Mouse (Mus musculus) embryonic facial prominence, embryonic 14.5 days (tissue): Measurements from ENCODE around the gene Shroom3. TPM values are rescaled to one million over a fixed set of nuclear protein-coding genes. Genes with fewer than 3 reads are reported as not detected.
A peak's percentile ranks its signal among the peaks of the same experiment; 100 is the strongest.

Source experiments
- ATAC-seq: fragments of 200-750 bp; cut with Nextera tagmentation; 2 replicates; pipeline ENCODE4 v1.8.0; 2017; ENCODE audit warnings: low read depth, moderate number of reproducible peaks, moderate TSS enrichment
- DNase-seq: peaks from one replicate; pipeline ENCODE4 v3.0.0-alpha.2; 2015; ENCODE audit warnings: low spot score
- H3K27ac ChIP-seq: fragments of 300-500 bp; sonication (generic); replicated peaks from 2 replicates; pipeline ENCODE4 v1.5.1; 2014; ENCODE audit warnings: low read depth, mild to moderate bottlenecking, low read length, moderate library complexity
- H3K27me3 ChIP-seq: fragments of 300-500 bp; sonication (generic); replicated peaks from 2 replicates; pipeline ENCODE4 v1.6.1; 2014; ENCODE audit warnings: low read length; ENCODE audit not compliant: control insufficient read depth, insufficient read depth
- H3K36me3 ChIP-seq: fragments of 300-500 bp; sonication (generic); 2 replicates; pipeline ENCODE4 v1.6.1; 2014; ENCODE audit warnings: low read length, mixed read lengths; ENCODE audit not compliant: control insufficient read depth, insufficient read depth
- H3K4me1 ChIP-seq: fragments of 300-500 bp; sonication (generic); 2 replicates; pipeline ENCODE4 v1.6.1; 2014; ENCODE audit warnings: antibody characterized with exemption, low read length; ENCODE audit not compliant: control insufficient read depth, insufficient read depth
- H3K4me2 ChIP-seq: fragments of 300-500 bp; sonication (generic); 2 replicates; pipeline ENCODE4 v1.6.1; 2014; ENCODE audit warnings: low read depth, mild to moderate bottlenecking, low read length, moderate library complexity, mixed read lengths
- H3K4me3 ChIP-seq: fragments of 300-500 bp; sonication (generic); 2 replicates; pipeline ENCODE4 v1.5.1; 2014; ENCODE audit warnings: low read depth, mild to moderate bottlenecking, low read length
- H3K9ac ChIP-seq: fragments of 300-500 bp; sonication (generic); 2 replicates; pipeline ENCODE4 v1.6.1; 2014; ENCODE audit warnings: low read depth, mild to moderate bottlenecking, low read length, moderate library complexity, mixed read lengths
- H3K9me3 ChIP-seq: fragments of 300-500 bp; sonication (generic); 2 replicates; pipeline ENCODE4 v1.6.1; 2016; ENCODE audit warnings: low read length; ENCODE audit not compliant: control insufficient read depth
- WGBS: fragments of 180-500 bp; shearing (Covaris S2); extraction: QIAGEN DNeasy Blood & Tissue Kit; methylation state at CpG from one replicate; pipeline ENCODE4 v1.1.7; 2014; 5-methylcytosine and 5-hydroxymethylcytosine counted together
- polyA plus RNA-seq: library from polyadenylated mRNA; unstranded; fragments of >200 nt; fragmentation: Nextera tagmentation; extraction: Ambion mirVana; gene quantifications from 2 replicates; pipeline ENCODE4 v1.2.1, GENCODE M21; 2014

Shroom3 gene
- polyA plus RNA-seq, 1 experiment from 2014 or later, result 3.4 TPM

- WGBS, result 75% methylated on average over 3 of the region's 3 CpGs
- no peak overlapping the region for H3K27ac ChIP-seq
- H3K4me1 ChIP-seq, result no peaks in the 10 kb centered on the region
- H3K9ac ChIP-seq, result no peak overlapping the region
- DNase-seq, result no peak
- no peaks in the 10 kb centered on the region for H3K9me3 ChIP-seq
- H3K4me3 ChIP-seq, result no peak overlapping the region
- no peaks in the 10 kb centered on the region for H3K27me3 ChIP-seq
- ATAC-seq, result no peak
- no peaks in the 10 kb centered on the region for H3K36me3 ChIP-seq
- H3K4me2 ChIP-seq, result no peak overlapping the region
Observed at GRCm38 (mm10) chr5:92718856-92719255, 35.6 kb downstream of the Shroom3 start.

- DNase-seq (no peak), ATAC-seq (no peak)
- H3K9ac ChIP-seq, result no peak overlapping the region
- 93% methylated on average over 8 of the region's 8 CpGs for WGBS
- H3K4me3 ChIP-seq, result no peak overlapping the region
- H3K36me3 ChIP-seq, result no peaks in the 10 kb centered on the region
- H3K4me1 ChIP-seq, result no peaks in the 10 kb centered on the region
- no peak overlapping the region for H3K4me2 ChIP-seq
- H3K9me3 ChIP-seq, result no peaks in the 10 kb centered on the region
- H3K27ac ChIP-seq, result no peak overlapping the region
- no peaks in the 10 kb centered on the region for H3K27me3 ChIP-seq
Observed at GRCm38 (mm10) chr5:92721610-92722009, 38.4 kb downstream of the Shroom3 start.

GRCm38 (mm10) chr5:92725935-92726334 is 42.7 kb downstream of the Shroom3 start:
- H3K27me3 ChIP-seq, result no peaks in the 10 kb centered on the region
- ATAC-seq, result no peak
- DNase-seq, result peak; percentile 89
- no peak overlapping the region for H3K4me2 ChIP-seq
- H3K9me3 ChIP-seq, result no peaks in the 10 kb centered on the region
- H3K9ac ChIP-seq, result no peak overlapping the region
- H3K4me1 ChIP-seq, result 0 out of 2 replicates have a peak, but pooled peaks cover 4% of the 10 kb centered on the region
- H3K36me3 ChIP-seq, result no peaks in the 10 kb centered on the region
- no peak overlapping the region for H3K27ac ChIP-seq
- H3K4me3 ChIP-seq, result no peak overlapping the region
- WGBS, result 27% methylated on average over 6 of the region's 6 CpGs

- Histone ChIP-seq H3K36me3 (no peaks in the 10 kb centered on the region), H3K4me3 (no peak overlapping the region), H3K9ac (no peak overlapping the region), H3K4me1 (0 out of 2 replicates have a peak, but pooled peaks cover 4% of the 10 kb centered on the region), H3K9me3 (no peaks in the 10 kb centered on the region), H3K4me2 (no peak overlapping the region), H3K27ac (no peak overlapping the region), H3K27me3 (no peaks in the 10 kb centered on the region)
- ATAC-seq, result no peak; the same call in 1 of the 2 replicates
- WGBS, result 37% methylated on average over 5 of the region's 5 CpGs
- peak; percentile 86 for DNase-seq
Observed at GRCm38 (mm10) chr5:92728252-92728828, 45.1 kb downstream of the Shroom3 start.

- Histone ChIP-seq H3K4me3 (no peak overlapping the region), H3K4me1 (0 out of 2 replicates have a peak, but pooled peaks cover 4% of the 10 kb centered on the region), H3K27ac (no peak overlapping the region), H3K4me2 (no peak overlapping the region), H3K9ac (no peak overlapping the region), H3K27me3 (no peaks in the 10 kb centered on the region), H3K36me3 (no peaks in the 10 kb centered on the region), H3K9me3 (no peaks in the 10 kb centered on the region)
- ATAC-seq, result no peak
- DNase-seq, result no peak
- 44% methylated on average over 6 of the region's 6 CpGs for WGBS
Observed at GRCm38 (mm10) chr5:92729221-92729620, 46.0 kb downstream of the Shroom3 start.

- Histone ChIP-seq H3K9me3 (no peaks in the 10 kb centered on the region), H3K36me3 (no peaks in the 10 kb centered on the region), H3K4me2 (no peak overlapping the region), H3K27me3 (no peaks in the 10 kb centered on the region), H3K4me3 (no peak overlapping the region), H3K27ac (no peak overlapping the region), H3K4me1 (no peaks in the 10 kb centered on the region), H3K9ac (no peak overlapping the region)
- DNase-seq, result no peak
- WGBS, result 76% methylated on average over 3 of the region's 3 CpGs
- ATAC-seq, result no peak
Observed at GRCm38 (mm10) chr5:92741802-92742201, 58.6 kb downstream of the Shroom3 start.

GRCm38 (mm10) chr5:92742701-92743100 is 59.5 kb downstream of the Shroom3 start:
- 47% methylated on average over 5 of the region's 5 CpGs for WGBS
- no peaks in the 10 kb centered on the region for H3K27me3 ChIP-seq
- DNase-seq (no peak), ATAC-seq (peak; percentile 30; the same call in 1 of the 2 replicates)
- H3K9me3 ChIP-seq, result no peaks in the 10 kb centered on the region
- H3K4me2 ChIP-seq, result no peak overlapping the region
- no peak overlapping the region for H3K9ac ChIP-seq
- H3K36me3 ChIP-seq, result no peaks in the 10 kb centered on the region
- no peaks in the 10 kb centered on the region for H3K4me1 ChIP-seq
- H3K27ac ChIP-seq, result no peak overlapping the region
- H3K4me3 ChIP-seq, result no peak overlapping the region

GRCm38 (mm10) chr5:92745390-92746253 is 62.4 kb downstream of the Shroom3 start:
- Histone ChIP-seq H3K4me3 (no peak overlapping the region), H3K9me3 (no peaks in the 10 kb centered on the region), H3K27ac (no peak overlapping the region), H3K27me3 (no peaks in the 10 kb centered on the region), H3K4me1 (no peaks in the 10 kb centered on the region), H3K9ac (no peak overlapping the region), H3K4me2 (no peak overlapping the region), H3K36me3 (no peaks in the 10 kb centered on the region)
- DNase-seq (no peak), ATAC-seq (no peak)
- WGBS, result 73% methylated on average over 8 of the region's 8 CpGs
